Mouse (Mus musculus) olfactory bulb, adult 2 months (tissue): Measurements from ENCODE around the gene Hivep3.

ENCODE experiments used
- CTCF ChIP-seq: fragments of 200-500 bp; IDR thresholded peaks from 2 replicates; pipeline ENCODE4 v1.5.1; 2012; ENCODE audit warnings: low read depth, mild to moderate bottlenecking, low read length, moderate library complexity; ENCODE audit not compliant: insufficient read depth
- POLR2A ChIP-seq: fragments of 200-500 bp; IDR thresholded peaks from 2 replicates; pipeline ENCODE4 v1.6.1; 2012; ENCODE audit warnings: mild to moderate bottlenecking, low read depth, low read length, moderate library complexity; ENCODE audit not compliant: insufficient read depth

DNA sequence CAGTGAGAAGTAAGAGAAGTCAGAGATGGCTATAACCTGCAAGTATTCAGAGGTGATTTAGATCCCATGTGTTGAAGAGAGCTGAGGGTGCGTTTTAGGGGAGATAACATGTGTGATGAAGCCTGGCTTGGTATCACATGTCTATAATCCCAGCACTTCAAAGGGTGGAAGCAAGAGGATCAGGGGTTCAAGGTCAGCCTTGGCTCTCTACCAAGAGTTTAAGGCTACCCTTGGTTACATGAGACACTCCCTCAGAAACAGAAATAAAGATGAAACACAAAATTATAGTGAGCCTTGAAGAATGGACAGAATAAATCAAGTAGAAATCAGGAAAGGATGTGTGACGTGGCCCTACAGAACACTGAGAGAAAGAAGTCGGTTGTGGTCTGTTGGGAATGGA lies 420.2 kb downstream of the Hivep3 start:
- TF ChIP-seq CTCF, result no peak
- TF ChIP-seq POLR2A, result no peak
